Mouse (Mus musculus) retina, adult 2 months (tissue): ENCODE measurements around the gene Ifnb1.

Experiments used
- DNase-seq: peaks from one replicate; pipeline ENCODE4 v3.0.0-alpha.2; 2012; ENCODE audit warnings: low read depth, low spot score

Gene Ifnb1

GRCm38 (mm10) chr4:88503753-88504152 is 18.8 kb downstream of the Ifnb1 start:
- DNase-seq: no peak

- DNase-seq: no peak
Measured at GRCm38 (mm10) chr4:88501247-88501646, 21.3 kb downstream of the Ifnb1 start.

GRCm38 (mm10) chr4:88496321-88497018 is 26.1 kb downstream of the Ifnb1 start:
- DNase-seq: no peak

- DNase-seq: no peak
Measured at GRCm38 (mm10) chr4:88489622-88490021, 33.0 kb downstream of the Ifnb1 start.

GRCm38 (mm10) chr4:88488107-88488506 is 34.5 kb downstream of the Ifnb1 start:
- DNase-seq: no peak

- no peak for DNase-seq
Measured at GRCm38 (mm10) chr4:88480130-88480529, 42.4 kb downstream of the Ifnb1 start.

- DNase-seq: no peak
Measured at GRCm38 (mm10) chr4:88478809-88479186, 43.8 kb downstream of the Ifnb1 start.

- DNase-seq: no peak
Measured at GRCm38 (mm10) chr4:88478177-88478808, 44.3 kb downstream of the Ifnb1 start.

- DNase-seq: no peak
Measured at GRCm38 (mm10) chr4:88476511-88477210, 45.9 kb downstream of the Ifnb1 start.

GRCm38 (mm10) chr4:88476084-88476483 is 46.5 kb downstream of the Ifnb1 start:
- no peak for DNase-seq
